Mouse (Mus musculus) heart, embryonic 14.5 days (tissue): ENCODE data around the gene Il15. TPM values are rescaled to one million over a fixed set of nuclear protein-coding genes. Genes with fewer than 3 reads are reported as not detected.

Experiments
- ATAC-seq: fragments of 200-750 bp; cut with Nextera tagmentation; 2 replicates; pipeline ENCODE4 v1.8.0; 2017; ENCODE audit warnings: low read depth, moderate TSS enrichment; ENCODE audit not compliant: insufficient number of reproducible peaks, insufficient read depth, low FRiP score
- H3K27ac ChIP-seq, 2 experiments: fragments of 200-500 bp in 1 of 2; fragments of 300-500 bp in 1 of 2; sonication (generic) in 1 of 2; replicated peaks in 1 of 2; 2 replicates each; pipeline ENCODE4 v1.5.1; 2012 to 2014; ENCODE audit warnings: low read depth in 2 of 2, low read length in 2 of 2, control low read depth in 1 of 2, mild to moderate bottlenecking in 1 of 2, mixed read lengths in 1 of 2; ENCODE audit not compliant: control insufficient read depth in 1 of 2, insufficient read depth in 1 of 2
- H3K27me3 ChIP-seq: fragments of 300-500 bp; sonication (generic); 2 replicates; pipeline ENCODE4 v1.6.1; 2014; ENCODE audit warnings: mild to moderate bottlenecking, low read length, control low read depth; ENCODE audit not compliant: control insufficient read depth, insufficient read depth
- H3K36me3 ChIP-seq: fragments of 300-500 bp; sonication (generic); 2 replicates; pipeline ENCODE4 v1.6.1; 2014; ENCODE audit warnings: mild to moderate bottlenecking, control low read depth, low read length, mixed read lengths; ENCODE audit not compliant: control insufficient read depth, insufficient read depth
- H3K4me1 ChIP-seq, 2 experiments: fragments of 200-500 bp in 1 of 2; fragments of 300-500 bp in 1 of 2; sonication (generic) in 1 of 2; 2 replicates each; pipeline ENCODE4 v1.6.1; 2012 to 2014; ENCODE audit warnings: low read length in 2 of 2, control low read depth in 1 of 2, mixed read lengths in 1 of 2; ENCODE audit not compliant: control insufficient read depth in 2 of 2, insufficient read depth in 2 of 2
- H3K4me2 ChIP-seq: fragments of 300-500 bp; sonication (generic); 2 replicates; pipeline ENCODE4 v1.6.1; 2014; ENCODE audit warnings: mild to moderate bottlenecking, low read length
- H3K4me3 ChIP-seq, 2 experiments: fragments of 200-500 bp in 1 of 2; fragments of 300-500 bp in 1 of 2; sonication (generic) in 1 of 2; 2 replicates each; pipeline ENCODE4 v1.5.1; 2012 to 2014; ENCODE audit warnings: low read length in 2 of 2, mild to moderate bottlenecking in 2 of 2, control low read depth in 1 of 2, low read depth in 1 of 2, moderate library complexity in 1 of 2; ENCODE audit not compliant: control insufficient read depth in 1 of 2, insufficient read depth in 1 of 2
- H3K9ac ChIP-seq: fragments of 300-500 bp; sonication (generic); 2 replicates; pipeline ENCODE4 v1.6.1; 2014; ENCODE audit warnings: mild to moderate bottlenecking, low read length
- H3K9me3 ChIP-seq: fragments of 300-500 bp; sonication (generic); 2 replicates; pipeline ENCODE4 v1.6.1; 2016; ENCODE audit warnings: low read length, control low read depth; ENCODE audit not compliant: control insufficient read depth
- WGBS: fragments of 180-500 bp; shearing (Covaris S2); extraction: QIAGEN DNeasy Blood & Tissue Kit; methylation state at CpG from one replicate; pipeline ENCODE4 v1.1.7; 2014; 5-methylcytosine and 5-hydroxymethylcytosine counted together
- polyA plus RNA-seq: library from polyadenylated mRNA; unstranded; fragments of >200 nt; fragmentation: Nextera tagmentation; extraction: Ambion mirVana; gene quantifications from 2 replicates; pipeline ENCODE4 v1.2.1, GENCODE M21; 2014

The Il15 gene
- polyA plus RNA-seq, 1 experiment from 2014 or later, result 26.8 TPM

- Histone ChIP-seq H3K27me3 (no peaks in the 10 kb centered on the region), H3K9me3 (no peaks in the 10 kb centered on the region), H3K9ac (no peak overlapping the region), H3K36me3 (0 out of 2 replicates have a peak, but pooled peaks cover 5% of the 10 kb centered on the region), H3K4me1 (no peaks in the 10 kb centered on the region), H3K27ac (no peak overlapping the region), H3K4me3 (no peak overlapping the region), H3K4me2 (no peak overlapping the region)
- WGBS, result 55% methylated on average over 2 of the region's 2 CpGs
- ATAC-seq, result no peak
Observed at GRCm38 (mm10) chr8:82327986-82328652, 74.9 kb downstream of the Il15 start.

- no peak for ATAC-seq
- Histone ChIP-seq H3K9me3 (no peaks in the 10 kb centered on the region), H3K4me1 (no peaks in the 10 kb centered on the region), H3K4me3 (no peak overlapping the region), H3K27me3 (no peaks in the 10 kb centered on the region), H3K36me3 (no peaks in the 10 kb centered on the region), H3K9ac (no peak overlapping the region), H3K4me2 (no peak overlapping the region), H3K27ac (no peak overlapping the region)
- WGBS, result 62% methylated on average over 1 of the region's 1 CpGs
Observed at GRCm38 (mm10) chr8:82326061-82326460, 77.0 kb downstream of the Il15 start.

GRCm38 (mm10) chr8:82325586-82325985 is 77.4 kb downstream of the Il15 start:
- H3K4me2 ChIP-seq, result no peak overlapping the region
- no peaks in the 10 kb centered on the region for H3K27me3 ChIP-seq
- no peak for ATAC-seq
- no peak overlapping the region for H3K9ac ChIP-seq
- WGBS, result 81% methylated on average over 6 of the region's 6 CpGs
- H3K36me3 ChIP-seq, result no peaks in the 10 kb centered on the region
- H3K4me1 ChIP-seq, result no peaks in the 10 kb centered on the region
- no peak overlapping the region for H3K4me3 ChIP-seq
- H3K27ac ChIP-seq, result no peak overlapping the region
- H3K9me3 ChIP-seq, result no peaks in the 10 kb centered on the region

- no peaks in the 10 kb centered on the region for H3K4me1 ChIP-seq
- no peak overlapping the region for H3K27ac ChIP-seq
- no peak overlapping the region for H3K9ac ChIP-seq
- no peaks in the 10 kb centered on the region for H3K36me3 ChIP-seq
- no peaks in the 10 kb centered on the region for H3K9me3 ChIP-seq
- ATAC-seq, result no peak
- H3K27me3 ChIP-seq, result no peaks in the 10 kb centered on the region
- WGBS, result 36% methylated on average over 3 of the region's 3 CpGs
- no peak overlapping the region for H3K4me3 ChIP-seq
- H3K4me2 ChIP-seq, result no peak overlapping the region
Observed at GRCm38 (mm10) chr8:82317446-82317845, 85.6 kb downstream of the Il15 start.

GRCm38 (mm10) chr8:82306424-82306823 is 96.6 kb downstream of the Il15 start:
- no peak overlapping the region for H3K4me2 ChIP-seq
- H3K4me1 ChIP-seq, result no peaks in the 10 kb centered on the region
- H3K36me3 ChIP-seq, result no peaks in the 10 kb centered on the region
- H3K4me3 ChIP-seq, result no peak overlapping the region
- H3K9me3 ChIP-seq, result no peaks in the 10 kb centered on the region
- no peak overlapping the region for H3K9ac ChIP-seq
- H3K27me3 ChIP-seq, result no peaks in the 10 kb centered on the region
- no peak for ATAC-seq
- no peak overlapping the region for H3K27ac ChIP-seq
- WGBS, result 45% methylated on average over 1 of the region's 1 CpGs

GRCm38 (mm10) chr8:82296256-82296655 is 106.8 kb downstream of the Il15 start:
- Histone ChIP-seq H3K9me3 (no peaks in the 10 kb centered on the region), H3K4me2 (no peak overlapping the region), H3K27me3 (no peaks in the 10 kb centered on the region), H3K27ac (no peak overlapping the region), H3K4me1 (no peaks in the 10 kb centered on the region), H3K36me3 (no peaks in the 10 kb centered on the region), H3K9ac (no peak overlapping the region), H3K4me3 (no peak overlapping the region)
- 87% methylated on average over 2 of the region's 2 CpGs for WGBS
- ATAC-seq, result no peak

- WGBS, result 90% methylated on average over 5 of the region's 5 CpGs
- Histone ChIP-seq H3K4me2 (no peak overlapping the region), H3K9ac (no peak overlapping the region), H3K36me3 (no peaks in the 10 kb centered on the region), H3K9me3 (no peaks in the 10 kb centered on the region), H3K27ac (no peak overlapping the region), H3K4me1 (no peaks in the 10 kb centered on the region), H3K27me3 (no peaks in the 10 kb centered on the region), H3K4me3 (no peak overlapping the region)
- no peak for ATAC-seq
Observed at GRCm38 (mm10) chr8:82291659-82292058, 111.4 kb downstream of the Il15 start.

- 81% methylated on average over 3 of the region's 3 CpGs for WGBS
- Histone ChIP-seq H3K4me1 (no peaks in the 10 kb centered on the region), H3K9me3 (no peaks in the 10 kb centered on the region), H3K36me3 (no peaks in the 10 kb centered on the region), H3K4me3 (no peak overlapping the region), H3K27me3 (no peaks in the 10 kb centered on the region), H3K27ac (no peak overlapping the region), H3K4me2 (no peak overlapping the region), H3K9ac (no peak overlapping the region)
- ATAC-seq, result no peak
Observed at GRCm38 (mm10) chr8:82285866-82286265, 117.2 kb downstream of the Il15 start.
